Mouse (Mus musculus) neural tube, embryonic 10.5 days (tissue): Measurements from ENCODE around the gene Cttnbp2nl.

Experiments used
- DNase-seq: peaks from one replicate; pipeline ENCODE4 v3.0.0-alpha.2; 2017; ENCODE audit warnings: low spot score; ENCODE audit errors: extremely low spot score

Cttnbp2nl gene

GRCm38 (mm10) chr3:104965070-104965855 lies 87.7 kb downstream of the Cttnbp2nl start:
- no peak for DNase-seq

GRCm38 (mm10) chr3:104963331-104964276 lies 89.3 kb downstream of the Cttnbp2nl start:
- DNase-seq, result no peak

- no peak for DNase-seq
These were observed 90.1 kb downstream of the Cttnbp2nl start for GRCm38 (mm10) chr3:104962866-104963265.

GRCm38 (mm10) chr3:104962141-104962611 lies 90.8 kb downstream of the Cttnbp2nl start:
- peak; percentile 67 for DNase-seq

- peak; percentile 54 for DNase-seq
These were observed 91.6 kb downstream of the Cttnbp2nl start, which contains the start of gene Wnt2b for GRCm38 (mm10) chr3:104961066-104962059. Gene Wnt2b, minus strand, starts transcription at chr3:104961921.

GRCm38 (mm10) chr3:104960026-104961000 lies 92.6 kb downstream of the Cttnbp2nl start:
- no peak for DNase-seq

- DNase-seq, result peak; percentile 12
These were observed 96.8 kb downstream of the Cttnbp2nl start for GRCm38 (mm10) chr3:104956131-104956581.

- peak; percentile 6 for DNase-seq
These were observed 98.4 kb downstream of the Cttnbp2nl start for GRCm38 (mm10) chr3:104954551-104954950.

- no peak for DNase-seq
These were observed 98.8 kb downstream of the Cttnbp2nl start for GRCm38 (mm10) chr3:104954137-104954536.

GRCm38 (mm10) chr3:104952891-104953670 lies 99.9 kb downstream of the Cttnbp2nl start:
- DNase-seq, result no peak
